Mouse (Mus musculus) embryo, embryonic 10.5 days (tissue): Measurements from ENCODE around the gene Nin.

ENCODE experiments used
- DNase-seq: peaks from one replicate; pipeline ENCODE4 v3.0.0-alpha.2; 2015; ENCODE audit warnings: low spot score

Gene Nin

DNA sequence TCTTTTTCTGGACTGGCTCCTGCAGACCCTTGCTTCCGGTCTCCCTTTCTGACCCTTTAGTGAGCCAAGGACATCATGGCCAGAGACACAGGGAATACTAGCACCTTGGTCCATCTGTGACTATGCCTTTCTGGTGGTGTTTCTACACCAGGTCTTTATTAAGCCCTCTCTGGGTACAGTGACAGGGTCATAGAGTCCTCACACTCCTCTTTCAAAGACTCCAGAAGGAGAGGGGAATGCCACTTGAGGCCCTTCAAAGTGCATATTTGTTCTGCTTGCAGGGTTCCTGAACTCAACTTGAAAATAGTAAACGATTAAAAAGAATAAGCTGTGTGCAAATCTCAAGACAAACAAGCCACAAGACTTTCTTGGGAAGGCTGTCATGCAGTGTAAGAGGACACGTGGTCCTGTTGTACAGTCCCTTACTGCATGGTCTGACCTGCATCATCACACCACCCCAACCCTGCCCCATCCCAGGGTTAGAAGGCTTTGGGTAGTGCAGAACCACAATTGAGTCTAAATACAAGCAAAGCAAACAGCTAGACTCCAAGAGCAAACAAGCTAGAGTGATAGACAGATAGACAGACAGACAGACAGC lies 30.5 kb downstream of the Nin start:
- DNase-seq, result no peak

DNA sequence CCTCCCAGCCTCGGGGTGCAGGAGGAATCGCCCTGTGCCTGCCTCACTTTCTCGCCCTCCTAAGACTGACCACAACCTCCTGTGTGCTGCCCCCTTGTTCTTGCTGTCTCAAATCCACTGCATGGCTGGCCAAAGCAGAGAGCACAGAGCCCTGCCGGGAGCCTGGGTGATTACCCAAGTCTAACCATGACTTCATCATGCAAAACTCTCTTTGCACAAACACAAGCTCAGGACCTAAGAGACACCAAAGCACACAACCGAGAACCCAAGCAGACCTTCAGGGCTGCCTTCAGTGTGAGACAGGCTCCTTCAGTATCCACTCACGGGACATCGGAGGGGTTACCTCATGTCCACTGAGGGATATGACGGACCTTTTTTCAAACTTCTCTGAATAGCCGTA lies 31.0 kb downstream of the Nin start:
- no peak for DNase-seq

DNA sequence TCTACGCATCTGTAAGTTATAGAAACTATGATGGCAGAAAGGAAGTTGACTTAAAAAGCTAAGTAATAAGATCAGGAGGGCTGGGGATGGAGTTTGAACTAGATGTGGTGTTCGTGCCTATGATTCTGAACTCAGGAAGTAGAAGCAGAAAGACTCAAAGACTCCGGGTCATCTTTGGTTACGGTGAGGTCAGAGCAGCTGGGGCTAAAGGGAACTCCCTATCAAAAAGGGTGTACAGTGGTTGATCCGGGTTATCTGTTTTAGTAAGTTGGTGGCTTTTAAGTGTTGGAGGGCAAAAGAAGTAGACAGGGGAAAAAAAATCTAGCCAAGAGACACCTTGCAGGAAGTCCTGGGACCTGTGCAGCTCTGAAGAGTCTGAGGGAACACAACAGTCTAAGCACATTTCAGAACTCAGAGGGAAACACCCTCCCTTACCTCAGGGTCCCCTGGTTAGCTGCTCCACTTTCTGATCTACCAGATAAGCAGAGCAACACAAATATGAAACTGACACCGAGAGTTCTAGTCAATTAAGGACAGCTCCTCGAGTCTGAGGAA lies 35.0 kb downstream of the Nin start:
- no peak for DNase-seq

DNA sequence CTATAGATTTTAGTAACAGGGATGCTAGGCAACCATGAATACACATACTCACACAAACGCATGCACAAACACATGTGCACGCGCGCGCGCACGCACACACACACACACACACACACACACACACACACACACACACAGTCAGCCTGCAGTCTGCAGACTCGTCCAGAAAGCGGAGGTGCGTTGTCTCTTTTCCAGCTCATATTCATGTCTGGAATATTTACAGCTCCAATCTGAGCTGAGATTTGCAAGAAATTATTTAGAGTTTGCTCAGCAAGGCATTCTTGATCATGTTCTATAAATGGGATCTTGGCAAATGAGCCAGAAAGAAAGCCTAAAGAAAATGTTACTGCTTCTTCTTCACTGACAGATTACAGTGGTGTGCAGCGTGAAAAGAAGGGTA lies 37.0 kb downstream of the Nin start:
- no peak for DNase-seq

DNA sequence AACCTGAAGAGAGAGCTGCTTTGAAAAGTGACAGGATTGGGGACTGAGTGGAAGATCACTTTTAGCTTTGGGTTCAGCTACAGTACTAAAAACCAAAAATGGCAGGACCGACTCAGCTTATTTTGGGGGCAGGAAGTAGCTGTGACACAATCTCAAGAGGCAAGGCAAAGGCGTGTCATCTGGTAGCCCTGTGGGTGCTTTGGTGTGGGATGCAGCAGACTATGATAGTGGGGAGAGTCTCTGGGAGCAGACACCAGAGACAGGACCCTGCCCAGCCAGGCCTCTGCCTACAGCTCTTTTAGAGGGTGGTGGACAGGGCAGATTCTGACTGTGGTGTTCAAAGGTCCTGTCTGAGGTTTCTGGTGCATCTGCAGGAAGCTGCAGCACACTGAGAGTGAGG lies 38.5 kb downstream of the Nin start:
- DNase-seq, result no peak

DNA sequence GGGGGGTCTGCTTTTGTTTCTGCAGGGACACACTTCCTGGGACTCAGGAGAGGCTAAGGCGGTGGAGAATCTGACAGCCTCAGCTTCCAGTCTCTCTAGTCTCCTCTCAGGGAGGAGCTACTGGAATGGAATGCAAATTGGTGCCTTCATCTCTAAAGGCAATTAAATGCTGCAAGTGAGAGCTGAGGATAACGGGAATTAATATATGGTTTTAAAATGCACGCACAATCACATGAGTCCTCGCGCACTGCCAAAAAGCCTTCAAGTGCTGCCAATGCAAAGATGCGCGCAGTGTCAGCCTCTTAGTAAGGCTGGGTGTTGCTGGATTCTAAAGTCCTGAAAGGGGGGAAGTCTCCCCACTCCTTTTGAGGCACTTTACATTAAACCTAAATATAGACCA lies 42.6 kb downstream of the Nin start:
- DNase-seq, result no peak

DNA sequence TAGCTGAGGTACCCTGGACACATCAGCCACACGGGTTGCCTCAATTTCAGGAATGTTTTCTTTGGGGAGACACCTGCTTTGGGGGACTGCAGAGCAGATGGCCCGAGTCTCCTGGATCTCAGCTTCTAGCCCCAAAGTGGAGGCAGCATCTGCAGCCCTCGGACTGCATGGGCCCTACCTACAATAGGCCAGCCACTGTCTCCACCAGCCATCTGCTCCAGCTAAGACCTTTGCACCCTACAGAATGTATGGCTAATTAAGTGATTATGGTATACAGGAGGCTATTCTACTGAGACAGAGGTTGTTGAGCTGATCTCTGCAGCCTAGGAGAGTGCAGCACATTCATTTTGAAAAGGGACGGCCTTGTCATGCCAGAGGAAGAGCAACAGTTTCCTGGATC lies 43.2 kb downstream of the Nin start:
- peak; percentile 62 for DNase-seq

DNA sequence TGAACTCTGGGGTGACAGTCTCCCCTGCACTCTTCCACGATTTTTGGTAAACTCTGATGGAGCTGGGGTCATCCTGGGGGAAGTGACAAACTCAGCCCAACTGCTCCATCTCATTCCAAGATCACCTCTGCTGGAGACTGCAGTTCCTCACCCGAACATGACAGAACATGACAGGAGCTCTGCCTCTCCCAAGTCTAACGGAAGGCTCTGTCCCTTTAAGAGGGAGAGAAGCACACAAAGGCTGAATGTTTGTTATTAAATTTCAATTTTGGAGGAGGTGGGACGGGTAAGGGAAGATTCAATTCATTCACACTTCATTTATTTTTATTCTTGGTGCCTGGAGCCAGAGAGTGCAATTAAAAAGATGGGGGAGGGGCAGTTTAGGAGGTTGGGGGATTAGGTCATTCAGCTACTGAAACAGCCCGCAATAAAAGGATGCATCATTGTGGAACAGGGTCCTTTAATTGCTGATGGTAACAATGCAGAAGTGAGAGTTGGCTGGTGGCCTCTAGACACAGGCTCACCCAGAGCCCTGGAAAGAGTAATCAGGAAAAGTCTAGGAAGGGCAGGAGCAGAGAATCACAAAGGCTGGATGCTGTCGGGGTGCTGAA lies 44.8 kb downstream of the Nin start:
- peak; percentile 62 for DNase-seq

DNA sequence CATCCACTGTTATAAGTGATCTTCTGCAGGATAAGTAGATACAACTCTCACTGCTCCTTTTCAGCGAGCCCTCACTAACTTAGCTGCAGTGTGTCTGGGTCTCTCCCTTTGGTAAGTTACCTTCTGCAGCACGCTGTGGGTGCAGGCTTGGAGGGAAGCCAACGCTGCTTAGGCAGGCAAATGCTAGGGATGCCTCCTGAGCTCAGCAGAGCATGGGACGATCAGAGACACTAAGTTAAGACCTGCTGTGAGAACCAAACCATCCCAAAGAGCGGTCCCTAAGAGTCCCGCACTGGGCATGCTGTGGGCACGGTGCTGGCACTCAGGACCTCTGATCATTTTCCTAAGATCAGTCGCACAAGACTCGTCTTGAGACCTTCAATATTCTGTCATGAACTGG lies 45.7 kb downstream of the Nin start:
- DNase-seq, result no peak

DNA sequence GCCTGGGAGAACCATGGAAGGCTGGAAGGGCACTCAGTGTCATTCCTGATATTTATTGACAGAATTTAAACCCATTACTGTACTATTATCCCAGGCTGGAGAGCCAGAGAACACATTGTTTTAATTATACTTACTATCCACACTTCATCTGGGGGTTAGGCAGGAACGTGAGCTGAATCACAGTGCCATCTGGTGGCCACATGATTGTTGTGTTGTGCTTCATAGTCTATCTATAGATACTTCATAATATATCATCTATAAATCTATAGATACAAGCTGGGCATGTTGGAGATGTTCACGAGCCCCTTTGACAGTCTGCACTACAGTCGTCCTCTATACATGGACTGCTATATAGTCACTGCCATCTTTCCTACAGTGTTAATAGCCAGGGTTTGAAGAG lies 51.4 kb downstream of the Nin start:
- DNase-seq, result peak; percentile 82

DNA sequence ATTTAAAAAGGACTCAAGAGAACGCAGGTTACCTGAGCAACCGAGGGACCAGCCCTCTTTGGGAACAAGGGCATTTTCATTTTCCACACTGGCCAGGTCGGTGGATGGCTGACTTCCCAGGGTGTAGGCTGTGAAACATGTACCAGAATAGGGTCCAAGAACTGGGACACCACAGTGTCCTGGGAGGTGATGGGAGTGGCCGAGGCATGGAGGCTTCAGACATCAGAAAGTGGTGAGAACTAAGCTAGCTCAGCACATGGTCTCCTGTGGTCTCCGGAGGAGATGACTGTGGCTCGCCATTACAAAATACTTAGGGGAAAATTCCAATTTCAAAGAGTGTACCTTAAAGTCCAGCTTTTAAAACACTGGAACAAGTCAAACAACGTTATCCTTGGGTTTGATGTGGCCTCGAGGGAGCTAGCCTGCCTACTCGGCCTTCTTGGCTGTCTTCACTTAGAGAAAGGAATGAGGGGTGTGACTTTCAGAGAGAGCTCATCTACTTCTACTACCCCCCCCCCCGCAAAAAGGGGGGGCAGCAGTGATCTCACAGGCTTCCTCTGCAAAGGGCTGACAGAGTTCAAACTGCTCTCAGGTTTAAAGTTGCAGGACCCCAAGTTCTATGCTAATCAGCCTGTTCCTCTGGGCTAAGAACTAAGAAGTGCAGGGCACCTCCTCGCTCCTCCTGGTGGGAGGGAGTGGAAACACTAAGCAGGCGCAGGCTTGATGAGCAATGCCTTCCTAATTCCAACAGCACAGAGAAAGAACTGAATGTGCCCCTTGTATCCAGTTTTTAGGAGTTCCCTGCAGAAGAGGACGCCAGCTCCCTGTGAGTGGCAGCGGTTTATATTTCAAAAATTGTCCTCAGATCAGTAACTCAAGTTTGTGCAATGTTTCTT lies 54.3 kb downstream of the Nin start:
- DNase-seq, result peak; percentile 45

DNA sequence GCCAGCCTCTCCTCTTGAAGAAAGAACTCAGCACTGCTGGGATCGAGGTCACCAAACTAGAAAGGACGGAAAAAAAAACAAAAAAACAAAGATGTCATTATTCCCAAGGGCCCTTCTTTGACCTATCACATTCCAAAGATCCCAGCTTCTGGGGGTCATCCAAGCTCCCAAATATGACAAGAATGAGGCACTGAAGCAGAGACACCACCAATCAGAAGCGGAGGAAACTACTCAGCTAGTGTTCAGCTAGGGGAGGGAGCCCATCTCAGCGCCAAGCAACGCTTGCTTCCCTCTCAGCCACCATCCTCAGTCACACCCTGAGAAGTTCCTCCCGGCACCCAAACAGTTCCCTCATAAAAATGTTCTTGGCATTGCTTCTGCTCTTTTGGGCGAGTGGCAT lies 62.8 kb downstream of the Nin start:
- DNase-seq, result peak; percentile 28

DNA sequence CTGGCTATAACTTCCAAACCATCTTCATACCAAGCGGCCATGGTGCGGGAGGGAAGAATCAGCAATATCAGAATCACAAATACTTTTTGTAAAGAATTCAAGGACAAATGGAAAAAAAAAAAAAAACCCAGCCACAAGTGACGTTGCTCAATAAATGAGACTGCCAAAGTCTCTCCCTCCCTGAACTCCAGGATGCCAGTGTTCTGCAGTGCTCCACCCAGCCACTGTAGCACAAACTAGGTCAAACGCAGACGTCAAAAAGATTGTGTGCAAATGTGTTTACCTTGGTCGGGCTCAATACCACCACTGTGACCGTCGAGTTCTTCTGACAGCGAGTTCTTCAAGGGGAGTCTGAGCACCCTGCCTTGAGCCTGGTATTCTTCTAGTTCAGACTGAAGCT lies 64.8 kb downstream of the Nin start:
- no peak for DNase-seq

DNA sequence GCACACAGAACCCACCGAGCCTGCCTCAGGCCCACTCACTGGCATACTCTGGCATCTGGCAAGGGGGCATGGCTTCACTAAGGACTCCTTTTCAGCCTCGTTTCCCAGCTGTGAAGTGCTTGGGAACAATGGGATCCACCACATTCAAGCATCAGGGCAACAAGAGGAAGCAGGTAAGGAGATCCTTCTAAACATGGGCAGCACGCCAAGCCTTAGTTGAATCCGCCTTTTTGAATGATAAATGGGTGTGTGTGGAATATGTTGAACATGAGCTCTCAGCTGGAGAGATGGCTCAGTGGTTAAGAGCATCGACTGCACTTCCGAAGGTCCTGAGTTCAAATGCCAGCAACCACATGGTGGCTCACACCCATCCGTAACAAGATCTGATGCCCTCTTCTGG lies 66.2 kb downstream of the Nin start:
- no peak for DNase-seq

DNA sequence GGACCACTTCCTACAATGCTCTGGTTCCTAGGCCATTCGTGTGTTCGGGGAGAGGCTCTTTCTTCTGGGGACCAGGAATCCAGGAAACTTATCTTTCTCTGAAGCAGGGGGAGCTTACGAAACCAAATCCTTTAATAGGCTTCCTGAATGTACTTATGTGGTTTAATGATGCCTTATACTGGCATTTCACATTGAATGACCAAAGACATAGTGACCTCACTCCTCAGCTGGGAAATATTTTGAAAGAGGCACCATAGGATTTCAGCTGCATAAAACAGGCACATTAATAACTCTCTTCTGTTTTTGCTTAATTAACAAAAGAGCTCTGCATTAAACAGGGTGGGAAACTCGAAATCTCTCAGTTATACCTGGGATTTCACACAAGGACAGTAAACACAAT lies 69.2 kb downstream of the Nin start:
- DNase-seq, result no peak

DNA sequence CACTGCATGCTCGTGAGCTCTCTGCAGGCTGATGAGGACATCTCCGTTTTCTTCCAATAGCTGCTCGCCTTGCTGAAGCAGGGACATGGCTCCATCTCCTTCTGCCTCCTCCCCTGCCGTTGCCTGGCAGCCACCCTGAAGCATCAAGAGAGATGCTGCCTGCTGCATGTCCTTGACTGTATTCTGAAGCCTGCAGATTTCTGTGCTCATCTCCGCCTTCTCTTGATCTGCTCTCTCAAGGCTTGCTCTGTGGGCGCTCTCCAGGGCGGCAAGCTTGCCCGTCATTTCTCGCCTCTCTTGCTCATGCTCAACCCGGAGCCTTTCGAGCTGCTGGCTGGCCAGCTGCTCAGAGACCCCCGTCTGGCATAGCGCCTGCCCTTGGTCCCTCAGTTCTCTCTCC lies 70.1 kb downstream of the Nin start:
- no peak for DNase-seq

DNA sequence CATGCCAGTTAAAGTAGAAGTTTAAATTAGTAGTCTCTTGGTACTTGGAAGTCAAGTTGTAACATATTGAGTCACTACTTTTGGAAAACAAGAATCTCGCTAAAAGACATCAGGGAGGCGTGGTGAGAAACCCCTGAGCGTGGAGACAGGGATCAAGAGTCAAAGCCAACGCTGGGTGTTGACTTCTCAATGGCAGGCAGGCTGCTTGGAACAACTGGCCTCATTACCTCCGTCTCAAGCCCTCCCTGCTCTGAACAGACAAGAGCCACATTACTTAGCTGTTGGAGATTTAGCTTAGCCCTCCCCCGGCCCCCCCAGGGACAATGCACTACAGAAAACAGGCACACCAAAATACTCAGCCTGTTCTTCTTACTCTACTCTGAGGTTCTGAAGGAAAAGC lies 72.5 kb downstream of the Nin start:
- no peak for DNase-seq

DNA sequence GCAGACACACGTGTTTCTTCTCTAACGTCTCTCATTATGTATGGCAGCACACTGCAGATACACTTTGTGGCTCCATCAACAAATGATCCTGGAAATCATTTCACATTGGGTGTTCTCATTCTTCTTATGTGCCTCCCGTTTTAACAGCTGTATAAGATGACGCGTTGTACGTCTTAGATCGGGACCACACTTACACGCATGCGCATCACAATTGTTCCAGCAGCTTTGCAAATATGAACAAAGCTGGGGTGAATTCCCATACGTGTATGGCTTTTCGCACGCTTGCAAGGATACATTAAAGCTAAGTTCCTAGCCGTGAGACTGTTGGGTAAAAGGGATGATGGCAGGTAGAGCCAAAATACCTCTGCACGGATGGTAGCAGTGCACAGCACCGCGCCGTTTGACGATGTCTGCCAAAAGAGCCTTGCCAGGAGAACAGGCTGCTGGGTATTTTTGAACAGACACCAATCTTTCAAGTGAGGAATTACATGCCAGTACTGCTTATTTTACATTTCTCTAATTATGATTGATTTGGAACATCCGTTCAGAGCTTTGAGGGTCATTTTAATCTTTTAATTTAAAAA lies 76.7 kb downstream of the Nin start:
- no peak for DNase-seq

DNA sequence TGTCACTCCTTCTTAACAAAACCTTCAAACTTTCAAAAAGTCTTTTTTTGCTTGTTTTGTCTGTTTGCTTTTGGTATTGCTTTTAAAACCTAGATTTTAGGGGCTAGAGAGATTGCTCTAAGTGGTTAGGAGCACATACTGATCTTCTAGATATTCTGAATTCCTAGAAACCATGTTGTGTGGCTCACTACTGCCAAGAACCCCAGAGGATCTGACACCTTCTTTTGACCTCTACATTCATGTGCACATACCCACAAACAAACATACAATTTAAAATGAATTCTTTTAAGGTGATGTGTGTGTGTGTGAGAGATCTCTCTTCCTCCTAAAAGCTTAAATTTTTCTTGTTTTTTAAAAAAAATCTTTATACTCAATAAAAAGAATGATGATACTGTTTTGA lies 87.3 kb downstream of the Nin start:
- no peak for DNase-seq

DNA sequence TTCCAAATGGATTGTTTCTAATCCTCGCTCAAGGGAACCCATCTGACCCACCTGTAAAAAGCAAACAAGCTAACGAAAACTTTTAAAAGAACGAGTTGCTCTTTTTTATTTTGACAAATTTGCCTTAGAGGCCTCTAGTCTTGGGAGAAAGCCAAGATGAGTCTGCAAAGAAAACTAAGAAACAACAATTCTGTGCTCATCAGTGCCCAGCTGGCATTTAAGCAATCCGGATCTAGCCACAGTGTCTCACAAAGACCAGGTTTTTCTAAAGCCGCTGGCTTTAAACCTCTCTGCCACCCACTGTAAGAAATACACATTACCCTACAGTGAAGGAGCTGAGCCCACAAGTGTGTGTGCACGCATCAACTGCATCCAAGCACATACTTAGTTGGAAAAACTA lies 88.1 kb downstream of the Nin start:
- DNase-seq, result no peak

DNA sequence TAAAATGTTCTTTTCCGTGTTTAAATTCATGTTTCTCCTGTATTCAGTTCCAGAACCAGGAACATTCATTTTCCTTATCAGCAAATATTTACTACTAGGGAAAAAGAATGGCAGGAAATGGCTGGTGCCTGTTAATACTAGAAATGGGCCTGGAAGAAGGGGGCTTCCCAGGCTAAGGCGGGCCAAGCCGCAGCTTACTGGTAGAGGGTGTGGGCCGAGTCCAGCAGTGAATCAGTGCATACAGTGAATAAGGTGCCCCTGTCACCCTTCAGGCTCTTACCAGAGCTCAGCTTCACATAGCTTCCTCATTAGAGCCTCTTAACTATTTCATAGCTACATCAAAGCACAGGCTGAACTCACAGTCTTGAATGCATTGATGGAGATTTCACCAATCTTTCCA lies 89.9 kb downstream of the Nin start:
- DNase-seq, result no peak

DNA sequence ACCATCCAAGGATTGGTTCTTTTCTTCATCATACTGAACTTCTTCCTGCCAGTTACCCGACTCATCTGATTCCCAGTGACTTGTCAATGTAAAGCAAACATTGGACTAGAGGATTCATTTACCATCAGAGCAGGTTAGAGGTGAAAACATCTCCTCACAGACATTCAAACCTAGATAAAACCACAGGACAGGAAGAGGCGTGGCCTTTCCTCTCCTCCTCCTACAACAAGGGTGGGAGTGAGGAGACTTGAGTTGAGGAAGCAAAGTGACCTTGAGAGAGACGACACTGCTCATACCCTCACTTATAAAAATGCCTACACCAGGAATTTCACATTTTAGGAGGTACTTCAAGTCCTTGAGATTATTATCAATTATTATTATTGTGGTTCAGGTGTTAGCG lies 95.4 kb downstream of the Nin start:
- no peak for DNase-seq

DNA sequence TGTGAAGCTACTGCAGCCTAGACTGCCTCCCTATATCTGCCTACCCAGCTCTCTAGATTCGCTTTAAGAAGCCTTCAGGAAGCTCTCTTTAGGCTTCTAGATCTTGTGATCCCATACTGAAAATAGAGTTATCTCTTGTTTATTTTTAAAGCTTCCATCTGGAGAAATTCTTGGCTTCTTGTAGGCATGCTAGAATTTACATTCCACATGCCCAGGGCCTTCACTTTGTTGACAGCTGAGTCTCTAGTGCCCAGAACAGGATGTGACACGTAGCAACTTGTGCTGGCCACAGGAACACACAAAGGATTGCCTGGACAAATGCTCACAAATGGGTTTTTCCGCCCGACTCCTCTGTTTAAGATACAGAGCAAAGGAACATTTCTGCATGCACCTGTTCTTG lies 97.6 kb downstream of the Nin start:
- DNase-seq, result no peak
